Mouse (Mus musculus) MEL (cell line): ENCODE measurements around the gene Camta1.

Experiments
- CHD2 ChIP-seq: IDR thresholded peaks from 2 replicates; pipeline ENCODE4 v1.6.1; 2011; ENCODE audit warnings: low read length, improper control_type of control experiment
- CTCF ChIP-seq, 3 experiments: IDR thresholded peaks in 2 of 3; conservative IDR thresholded peaks in 1 of 3; 2 replicates each; pipeline ENCODE4 v1.5.1; 2011 to 2012; ENCODE audit warnings: low read length in 3 of 3, low read depth in 2 of 3, mild to moderate bottlenecking in 2 of 3, improper control_type of control experiment in 1 of 3, inconsistent platforms in 1 of 3, mixed read lengths in 1 of 3, moderate library complexity in 1 of 3; ENCODE audit not compliant: control insufficient read depth in 1 of 3, insufficient read depth in 1 of 3, poor library complexity in 1 of 3, severe bottlenecking in 1 of 3
- MAX ChIP-seq: IDR thresholded peaks from 2 replicates; pipeline ENCODE4 v1.6.1; 2011; ENCODE audit warnings: low read length, improper control_type of control experiment
- MYC ChIP-seq: IDR thresholded peaks from 2 replicates; pipeline ENCODE4 v1.6.1; 2011; ENCODE audit warnings: low read depth, mild to moderate bottlenecking, low read length, improper control_type of control experiment, moderate library complexity
- POLR2A ChIP-seq, 2 experiments: IDR thresholded peaks; 2 replicates each; pipeline ENCODE4 v1.6.1; 2011 to 2012; ENCODE audit warnings: low read length in 2 of 2, mild to moderate bottlenecking in 2 of 2, control low read depth in 1 of 2, improper control_type of control experiment in 1 of 2, low read depth in 1 of 2, moderate library complexity in 1 of 2; ENCODE audit not compliant: control insufficient read depth in 1 of 2, insufficient read depth in 1 of 2, poor library complexity in 1 of 2
- ZKSCAN1 ChIP-seq: IDR thresholded peaks from 2 replicates; pipeline ENCODE4 v1.6.1; 2012; ENCODE audit warnings: low read depth, mild to moderate bottlenecking, inconsistent platforms, low read length, improper control_type of control experiment, moderate library complexity

DNA sequence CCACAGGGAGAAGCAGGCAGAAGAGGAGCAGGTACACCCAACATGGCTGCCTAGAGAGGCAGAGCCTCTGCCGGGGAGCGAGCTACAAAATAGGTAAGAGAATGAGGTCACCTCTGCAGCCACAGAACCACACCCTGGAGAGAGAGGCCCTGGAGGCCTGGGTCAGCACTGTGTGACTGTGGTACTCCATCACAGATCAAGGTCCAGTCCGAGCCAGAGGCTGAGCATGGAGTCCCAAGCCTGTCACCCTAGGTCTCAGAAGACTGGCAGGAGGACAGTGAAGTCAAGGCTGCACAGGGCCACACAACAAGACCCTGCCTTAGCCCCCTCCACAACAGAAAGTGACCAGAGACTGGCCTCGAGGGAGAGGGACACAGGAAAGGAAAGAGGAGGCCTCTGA lies 294.6 kb downstream of the Camta1 start:
- no peak for TF ChIP-seq CTCF (IDR thresholded peaks at IDR 0.05 in 2 of 3, conservative IDR thresholded peaks at IDR 0.05 in 1 of 3; ENCODE audit: control insufficient read depth in 1 of 3, insufficient read depth in 1 of 3, low read depth in 2 of 3, low read length in 3 of 3, poor library complexity in 1 of 3, severe bottlenecking in 1 of 3)
- no peak for TF ChIP-seq POLR2A (IDR thresholded peaks at IDR 0.05; ENCODE audit: control insufficient read depth in 1 of 2, insufficient read depth in 1 of 2, low read depth in 1 of 2, low read length in 2 of 2, poor library complexity in 1 of 2)
- no peak for TF ChIP-seq CHD2
- no peak for TF ChIP-seq ZKSCAN1
- TF ChIP-seq MAX = no peak
- TF ChIP-seq MYC = no peak
